Mouse (Mus musculus) cerebellum, postnatal 25 days (tissue): ENCODE measurements around the gene 1110051M20Rik.

Source experiments
- DNase-seq, 2 experiments: peaks; one replicate each; pipeline ENCODE4 v3.0.0; 2021; ENCODE audit warnings: mixed read lengths in 2 of 2

1110051M20Rik gene

DNA sequence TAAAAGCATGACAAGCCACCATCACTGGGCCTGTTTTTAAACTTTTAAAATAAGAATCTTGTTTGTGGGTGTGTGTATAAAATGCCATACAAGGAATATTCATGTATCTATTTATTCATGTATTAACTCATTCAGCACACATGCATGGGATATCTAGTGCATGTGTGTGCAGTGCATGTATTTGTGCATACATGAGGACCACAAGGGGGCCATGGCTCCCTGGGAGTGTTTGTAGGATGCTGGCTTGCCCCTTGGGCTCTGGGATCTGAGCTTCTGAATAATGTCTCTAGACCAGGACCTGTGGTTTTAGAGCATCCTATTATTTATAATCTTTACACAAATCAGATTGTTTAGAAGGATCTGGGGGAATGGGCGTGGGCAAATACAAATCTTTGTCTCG lies 143.7 kb downstream of the 1110051M20Rik start:
- no peak for DNase-seq

GRCm38 (mm10) chr2:91299156-91299555 lies 145.3 kb downstream of the 1110051M20Rik start:
- DNase-seq, result no peak

- DNase-seq, result no peak
Observed at GRCm38 (mm10) chr2:91295895-91296294, 148.6 kb downstream of the 1110051M20Rik start.

DNA sequence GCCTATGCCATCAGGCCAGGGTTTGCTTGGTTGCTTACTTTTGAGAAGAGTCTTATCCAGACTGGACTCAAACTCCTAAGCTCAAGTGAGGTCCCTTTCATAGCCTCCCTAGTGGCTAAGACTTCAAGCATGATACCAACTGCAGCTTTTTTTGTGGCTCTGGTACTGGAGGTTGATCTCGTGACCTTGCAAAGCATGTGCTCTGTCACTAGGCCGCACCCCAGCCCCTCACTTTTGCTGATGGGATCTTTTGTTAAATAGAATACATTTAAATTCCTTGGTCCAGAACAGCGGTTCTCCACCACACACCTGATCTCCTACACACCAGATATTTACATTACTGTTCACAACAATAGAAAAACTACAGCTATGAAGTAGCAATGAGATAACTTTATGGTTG lies 150.3 kb downstream of the 1110051M20Rik start:
- DNase-seq, result no peak

- no peak for DNase-seq
Observed at GRCm38 (mm10) chr2:91291197-91292007, 153.1 kb downstream of the 1110051M20Rik start.

DNA sequence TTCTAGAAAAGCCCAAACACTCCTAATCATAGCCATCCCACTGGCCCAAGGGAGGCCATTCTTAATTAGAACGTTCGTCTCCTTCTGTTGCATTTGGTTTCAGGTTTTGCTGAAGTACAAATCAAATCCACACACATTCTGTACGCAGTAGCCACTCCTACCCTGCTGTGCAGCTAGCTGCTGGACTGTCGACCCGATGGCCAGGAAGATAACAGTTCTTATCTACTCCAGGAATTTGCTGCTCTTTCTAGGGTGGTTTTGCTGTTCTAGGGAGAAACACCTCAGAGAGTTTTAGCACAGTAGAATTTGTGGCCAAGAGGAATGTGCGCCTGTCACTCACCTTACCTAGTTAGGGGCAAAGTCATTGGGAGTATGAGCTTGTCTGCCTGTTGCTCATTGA lies 156.9 kb downstream of the 1110051M20Rik start:
- DNase-seq, result no peak

DNA sequence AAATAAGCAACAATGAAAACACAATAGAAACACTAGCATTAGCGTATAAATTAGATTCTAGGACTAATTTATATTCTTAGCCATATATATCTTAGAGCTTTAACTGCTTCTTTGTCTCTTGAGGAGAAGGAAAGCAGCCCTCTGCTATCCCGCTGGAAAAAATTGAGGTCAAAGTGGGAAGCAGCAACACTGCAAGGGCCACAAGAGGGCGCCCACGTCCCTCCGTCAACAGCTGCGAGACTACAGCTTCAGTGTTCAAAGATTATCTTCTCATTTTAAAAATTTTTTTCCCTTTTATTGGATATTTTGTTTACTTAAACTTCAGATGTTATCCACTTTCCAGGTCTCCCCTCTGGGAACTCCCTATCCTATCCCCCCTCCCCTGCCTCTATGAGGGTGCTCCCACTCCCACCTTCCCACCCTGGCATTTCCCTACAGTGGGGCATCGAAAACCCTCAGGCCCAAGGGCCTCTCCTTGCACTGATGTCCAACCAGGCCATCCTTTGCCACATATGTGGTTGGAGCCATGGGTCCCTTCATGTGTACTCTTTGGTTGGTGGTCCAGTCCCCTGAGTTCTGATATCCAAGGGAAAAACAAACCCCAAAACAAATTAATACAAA lies 158.5 kb downstream of the 1110051M20Rik start:
- peak; percentile 87 to 94 for DNase-seq

- peak; percentile 86 to 90 for DNase-seq
Observed at GRCm38 (mm10) chr2:91284375-91285199, 159.9 kb downstream of the 1110051M20Rik start.

- no peak for DNase-seq
Observed at GRCm38 (mm10) chr2:91283972-91284371, 160.5 kb downstream of the 1110051M20Rik start.

DNA sequence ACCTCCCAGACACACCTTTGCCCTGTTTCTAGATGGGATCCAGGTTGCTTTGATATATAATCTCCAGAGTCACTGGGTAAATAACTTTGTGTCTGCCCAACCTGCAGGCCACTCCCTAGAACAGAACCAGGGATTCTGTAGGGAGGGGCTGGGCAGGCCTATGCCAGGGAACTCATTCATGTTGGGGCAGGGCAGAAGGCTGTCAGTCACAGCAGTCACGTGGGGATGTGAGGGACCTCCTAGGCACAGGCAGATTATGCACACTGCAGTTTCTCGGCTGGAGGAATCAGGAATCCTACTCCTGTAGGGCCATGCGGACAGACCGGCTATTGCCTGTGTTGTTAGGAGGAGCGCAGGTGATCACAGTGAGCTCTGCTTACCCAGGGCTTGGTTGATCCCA lies 163.1 kb downstream of the 1110051M20Rik start:
- DNase-seq, result no peak

- DNase-seq, result no peak
Observed at GRCm38 (mm10) chr2:91279372-91279755, 165.1 kb downstream of the 1110051M20Rik start.

- peak; percentile 74 to 83 for DNase-seq
Observed at GRCm38 (mm10) chr2:91278749-91279371, 165.6 kb downstream of the 1110051M20Rik start.

- peak; percentile 84 to 87 for DNase-seq
Observed at GRCm38 (mm10) chr2:91269687-91270133, 174.8 kb downstream of the 1110051M20Rik start.

- peak in 1 of 2 experiments; percentile 9 for DNase-seq
Observed at GRCm38 (mm10) chr2:91268706-91269105, 175.8 kb downstream of the 1110051M20Rik start.

DNA sequence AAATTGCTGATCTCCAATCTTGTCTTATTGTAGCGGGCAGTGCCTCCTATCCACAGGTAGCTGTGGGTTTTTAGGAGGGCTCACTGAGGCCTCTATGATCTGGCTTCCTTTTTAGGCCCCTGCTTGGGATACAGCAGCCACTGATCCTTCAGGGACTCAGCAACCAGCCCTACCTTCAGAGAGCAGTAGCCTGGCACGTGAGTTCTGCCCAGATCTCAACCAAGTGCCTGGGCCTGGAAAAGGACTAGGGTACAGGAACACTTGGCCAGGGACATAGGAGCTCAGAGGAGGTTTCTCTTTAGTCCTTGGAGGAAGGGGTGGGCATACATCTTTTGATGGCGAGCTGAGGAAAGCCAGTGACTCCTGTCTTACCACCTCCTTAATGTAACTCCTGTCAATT lies 176.5 kb downstream of the 1110051M20Rik start:
- no peak for DNase-seq

GRCm38 (mm10) chr2:91264711-91265681 lies 179.5 kb downstream of the 1110051M20Rik start, which contains the start of gene Arfgap2:
TSS of gene Arfgap2 (plus strand) at chr2:91264974.
- DNase-seq, result peak; percentile 98 to 99

DNA sequence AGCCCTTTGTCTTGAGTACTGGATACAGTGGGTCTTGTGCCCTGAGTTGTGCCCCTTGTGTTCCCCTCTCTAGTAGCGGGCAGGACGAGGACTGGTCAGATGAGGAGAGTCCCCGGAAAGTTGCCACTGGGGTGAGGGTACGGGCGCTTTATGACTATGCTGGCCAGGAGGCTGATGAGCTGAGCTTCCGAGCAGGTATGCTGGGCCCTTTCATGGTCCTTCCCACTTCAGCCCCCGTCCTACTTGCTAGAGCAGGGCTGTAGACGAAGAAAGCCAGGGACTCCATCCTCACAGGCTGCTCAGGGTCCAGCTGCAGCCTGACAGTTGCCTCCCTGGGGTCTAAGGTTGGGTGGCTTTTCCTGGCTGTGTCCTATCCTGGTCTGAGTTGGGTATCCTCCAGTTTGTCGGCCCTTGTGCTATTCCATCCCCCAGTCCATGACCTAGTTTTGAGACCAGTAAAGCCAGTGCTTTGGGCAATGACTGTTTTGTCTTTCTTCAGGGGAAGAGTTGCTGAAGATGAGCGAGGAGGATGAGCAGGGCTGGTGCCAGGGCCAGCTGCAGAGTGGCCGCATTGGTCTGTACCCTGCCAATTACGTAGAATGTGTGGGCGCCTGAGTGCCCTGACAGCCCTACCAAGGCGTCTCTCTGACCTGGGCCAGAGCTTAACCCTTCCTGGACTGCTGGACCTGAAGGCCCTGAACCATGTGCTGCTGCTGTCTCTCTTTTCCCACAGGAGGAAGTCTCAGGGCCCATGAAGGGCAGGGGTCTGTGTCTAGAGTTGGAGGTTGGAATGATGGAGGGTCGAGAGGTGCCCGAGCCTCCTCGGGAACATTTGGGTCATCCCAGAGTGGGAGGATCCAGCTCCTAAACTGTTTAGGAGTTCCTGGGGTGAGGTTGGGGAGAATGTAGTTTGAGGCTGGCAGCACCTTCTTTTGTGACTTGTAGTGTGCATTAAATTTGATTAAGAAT lies 180.5 kb downstream of the 1110051M20Rik start:
- peak in 1 of 2 experiments; percentile 20 for DNase-seq

DNA sequence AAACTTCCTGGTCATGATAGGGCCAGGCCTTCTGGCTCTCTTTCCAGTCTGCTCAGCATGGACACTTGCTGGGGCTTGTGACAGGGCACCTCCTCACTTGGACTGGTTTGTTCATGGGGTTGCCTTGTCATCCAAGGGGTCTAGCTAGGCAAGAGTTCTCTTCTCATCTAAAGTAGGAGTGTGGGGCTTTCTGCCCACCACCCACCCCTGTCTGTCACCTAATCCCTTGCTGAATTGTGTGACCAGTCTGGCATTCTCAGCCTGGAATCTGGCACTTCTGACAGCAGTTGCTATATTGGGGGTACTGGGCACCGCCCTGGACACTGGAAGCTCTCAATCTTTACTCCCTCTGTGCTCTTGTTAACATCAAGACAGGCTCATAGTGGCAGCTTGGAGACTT lies 185.0 kb downstream of the 1110051M20Rik start:
- no peak for DNase-seq

GRCm38 (mm10) chr2:91258830-91259229 lies 185.7 kb downstream of the 1110051M20Rik start:
- no peak for DNase-seq

- peak; percentile 68 to 75 for DNase-seq
Observed at GRCm38 (mm10) chr2:91258054-91258453, 186.4 kb downstream of the 1110051M20Rik start.
